Mouse (Mus musculus) midbrain, postnatal 0 days (tissue): ENCODE measurements at regions not wholly inside any gene's neighbourhood (a gene's known extent, or its start where the extent isn't known, plus 50 kb on each side); places are given as distances from the start of the nearest gene placed in this dataset.
"Not testable (repeated sequence)": the region's sequence is repeated elsewhere in the genome, so short reads cannot be mapped to it uniquely, and the experiment has no call there.

Experiments used
- ATAC-seq: fragments of 200-750 bp; cut with Nextera tagmentation; 2 replicates; pipeline ENCODE4 v1.8.0; 2017; ENCODE audit warnings: moderate number of reproducible peaks, mild to moderate bottlenecking, moderate TSS enrichment, moderate library complexity; ENCODE audit not compliant: low FRiP score
- DNase-seq: peaks from one replicate; pipeline ENCODE4 v3.0.0-alpha.2; 2015; ENCODE audit warnings: low spot score
- H3K27ac ChIP-seq: fragments of 300-500 bp; sonication (generic); 2 replicates; pipeline ENCODE4 v1.5.1; 2014; ENCODE audit warnings: low read depth, mild to moderate bottlenecking, low read length, mixed read lengths
- H3K27me3 ChIP-seq: fragments of 300-500 bp; sonication (generic); 2 replicates; pipeline ENCODE4 v1.6.1; 2014; ENCODE audit warnings: low read length, control low read depth, mixed read lengths; ENCODE audit not compliant: insufficient read depth
- H3K36me3 ChIP-seq: fragments of 300-500 bp; sonication (generic); 2 replicates; pipeline ENCODE4 v1.6.1; 2014; ENCODE audit warnings: low read length, control low read depth, mixed read lengths; ENCODE audit not compliant: insufficient read depth
- H3K4me1 ChIP-seq: fragments of 300-500 bp; sonication (generic); 2 replicates; pipeline ENCODE4 v1.6.1; 2014; ENCODE audit warnings: mild to moderate bottlenecking, control low read depth, antibody characterized with exemption, low read length, mixed read lengths; ENCODE audit not compliant: insufficient read depth
- H3K4me2 ChIP-seq: fragments of 300-500 bp; sonication (generic); 2 replicates; pipeline ENCODE4 v1.6.1; 2014; ENCODE audit warnings: low read depth, mild to moderate bottlenecking, low read length, mixed read lengths; ENCODE audit not compliant: poor library complexity, severe bottlenecking
- H3K4me3 ChIP-seq: fragments of 300-500 bp; sonication (generic); 2 replicates; pipeline ENCODE4 v1.5.1; 2014; ENCODE audit warnings: low read depth, mild to moderate bottlenecking, low read length, moderate library complexity
- H3K9ac ChIP-seq: fragments of 300-500 bp; sonication (generic); replicated peaks from 2 replicates; pipeline ENCODE4 v1.6.1; 2014; ENCODE audit warnings: mild to moderate bottlenecking, low read length, moderate library complexity, mixed read lengths; ENCODE audit not compliant: poor library complexity, severe bottlenecking
- H3K9me3 ChIP-seq: fragments of 300-500 bp; sonication (generic); 2 replicates; pipeline ENCODE4 v1.6.1; 2016; ENCODE audit warnings: low read length, control low read depth
- CTCF ChIP-seq: IDR thresholded peaks from 2 replicates; pipeline ENCODE4 v1.5.1; 2016; ENCODE audit warnings: antibody characterized with exemption, mild to moderate bottlenecking
- WGBS: fragments of 180-500 bp; shearing (Covaris S2); extraction: QIAGEN DNeasy Blood & Tissue Kit; methylation state at CpG from one replicate; pipeline ENCODE4 v1.1.7; 2014; 5-methylcytosine and 5-hydroxymethylcytosine counted together

GRCm38 (mm10) chr16:76927901-76928300, 85.6 kb upstream of the Usp25 start:
- DNase-seq = no peak

GRCm38 (mm10) chr16:76920137-76920536, 93.4 kb upstream of the Usp25 start:
- H3K9ac ChIP-seq, H3K9me3 ChIP-seq, H3K27ac ChIP-seq, H3K27me3 ChIP-seq, H3K4me2 ChIP-seq, H3K4me1 ChIP-seq, H3K4me3 ChIP-seq, H3K36me3 ChIP-seq, ATAC-seq, DNase-seq: not testable (repeated sequence)
- WGBS = 97% methylated on average over 11 of the region's 11 CpGs

More at GRCm38 (mm10) chr16:76927901-76928300, 85.6 kb upstream of the Usp25 start:
- Histone ChIP-seq H3K27me3 (no peaks in the 10 kb centered on the region), H3K27ac (no peak overlapping the region), H3K9me3 (no peaks in the 10 kb centered on the region), H3K36me3 (no peaks in the 10 kb centered on the region), H3K4me1 (no peaks in the 10 kb centered on the region), H3K9ac (no peak overlapping the region), H3K4me3 (no peak overlapping the region), H3K4me2 (no peak overlapping the region)
- WGBS = 60% methylated on average over 6 of the region's 6 CpGs
- no peak for ATAC-seq
- TF ChIP-seq CTCF = no peak

GRCm38 (mm10) chr16:76918598-76918997, 94.9 kb upstream of the Usp25 start:
- Histone ChIP-seq H3K9me3 (no peaks in the 10 kb centered on the region), H3K4me3 (no peak overlapping the region), H3K4me2 (no peak overlapping the region), H3K9ac (no peak overlapping the region), H3K27me3 (no peaks in the 10 kb centered on the region), H3K4me1 (no peaks in the 10 kb centered on the region), H3K36me3 (no peaks in the 10 kb centered on the region), H3K27ac (no peak overlapping the region)
- DNase-seq (peak; percentile 52), ATAC-seq (no peak)
- 65% methylated on average over 2 of the region's 2 CpGs for WGBS
- TF ChIP-seq CTCF = no peak

- no peak for TF ChIP-seq CTCF
- no peak overlapping the region for H3K4me2 ChIP-seq
- H3K27ac ChIP-seq = no peak overlapping the region
- WGBS = 65% methylated on average over 1 of the region's 1 CpGs
- H3K9me3 ChIP-seq = no peaks in the 10 kb centered on the region
- DNase-seq = no peak
- no peaks in the 10 kb centered on the region for H3K4me1 ChIP-seq
- no peak overlapping the region for H3K4me3 ChIP-seq
- no peak overlapping the region for H3K9ac ChIP-seq
- no peaks in the 10 kb centered on the region for H3K36me3 ChIP-seq
- ATAC-seq = no peak
- H3K27me3 ChIP-seq = no peaks in the 10 kb centered on the region
Measured at GRCm38 (mm10) chr16:76914311-76914710, 99.2 kb upstream of the Usp25 start.

- WGBS = 89% methylated on average over 11 of the region's 11 CpGs
- no peak overlapping the region for H3K9ac ChIP-seq
- H3K4me3 ChIP-seq = no peak overlapping the region
- no peaks in the 10 kb centered on the region for H3K9me3 ChIP-seq
- no peak overlapping the region for H3K4me2 ChIP-seq
- H3K27me3 ChIP-seq = no peaks in the 10 kb centered on the region
- no peak for ATAC-seq
- H3K27ac ChIP-seq = no peak overlapping the region
- no peak for TF ChIP-seq CTCF
- H3K36me3 ChIP-seq = no peaks in the 10 kb centered on the region
- H3K4me1 ChIP-seq = no peaks in the 10 kb centered on the region
- no peak for DNase-seq
Measured at GRCm38 (mm10) chr16:76905205-76905996, 108.1 kb upstream of the Usp25 start.

GRCm38 (mm10) chr16:76899083-76899482, 114.4 kb upstream of the Usp25 start:
- H3K9ac ChIP-seq = no peak overlapping the region
- H3K27me3 ChIP-seq = no peaks in the 10 kb centered on the region
- WGBS = 9% methylated on average over 7 of the region's 7 CpGs
- H3K27ac ChIP-seq = no peak overlapping the region
- no peak overlapping the region for H3K4me2 ChIP-seq
- no peak for ATAC-seq
- H3K36me3 ChIP-seq = no peaks in the 10 kb centered on the region
- peak; percentile 83 for TF ChIP-seq CTCF
- no peaks in the 10 kb centered on the region for H3K9me3 ChIP-seq
- H3K4me3 ChIP-seq = no peak overlapping the region
- DNase-seq = peak; percentile 51
- no peaks in the 10 kb centered on the region for H3K4me1 ChIP-seq
